Mouse (Mus musculus) thymus, postnatal 0 days (tissue): Measurements from ENCODE around the gene Cenpk. TPM values are rescaled to one million over a fixed set of nuclear protein-coding genes. Genes with fewer than 3 reads are reported as not detected.

Experiments used
- polyA plus RNA-seq: library from polyadenylated mRNA; unstranded; fragments of >200 nt; fragmentation: Nextera tagmentation; extraction: Ambion mirVana; gene quantifications from 2 replicates; pipeline ENCODE4 v1.2.1, GENCODE M21; 2015

Gene Cenpk
- polyA plus RNA-seq, 1 experiment from 2014 or later, result 68.6 TPM

Other genes starting within 250 kb of the Cenpk start
- gene Nln, start 119.0 kb upstream of the Cenpk start, polyA plus RNA-seq, result 7.3 and 7.9 TPM in 2 replicates
- gene Sgtb, start 118.9 kb upstream of the Cenpk start, polyA plus RNA-seq, result 0.68 and 0.72 TPM in 2 replicates
- 56.6 and 57.3 TPM in 2 replicates for gene Trappc13, start 50.1 kb upstream of the Cenpk start, polyA plus RNA-seq
- gene Trim23, start 49.8 kb upstream of the Cenpk start, polyA plus RNA-seq, result 15.0 and 15.6 TPM in 2 replicates
- gene Ppwd1, start 232 bp downstream of the Cenpk start, polyA plus RNA-seq, result 16.7 and 17.1 TPM in 2 replicates
- 1.8 and 2.1 TPM in 2 replicates for gene Adamts6, start 59.2 kb downstream of the Cenpk start, polyA plus RNA-seq